Mouse (Mus musculus): ENCODE results near the gene Lipa.
A peak's percentile ranks its signal among the peaks of the same experiment; 100 is the strongest.

Lipa gene

GRCm38 (mm10) chr19:34521978-34522377, 5.3 kb downstream of the Lipa start:
- DNase-seq = no peak

- DNase-seq = no peak
Observed at GRCm38 (mm10) chr19:34521361-34521760, 5.9 kb downstream of the Lipa start.

- DNase-seq = no peak
Observed at GRCm38 (mm10) chr19:34520051-34520450, 7.2 kb downstream of the Lipa start.

- DNase-seq = no peak
Observed at GRCm38 (mm10) chr19:34519646-34520045, 7.6 kb downstream of the Lipa start.

- no peak for DNase-seq
Observed at GRCm38 (mm10) chr19:34518786-34519185, 8.5 kb downstream of the Lipa start.

- no peak for DNase-seq
Observed at GRCm38 (mm10) chr19:34517812-34518594, 9.3 kb downstream of the Lipa start.

GRCm38 (mm10) chr19:34517197-34517596, 10.1 kb downstream of the Lipa start:
- no peak for DNase-seq

- no peak for DNase-seq
Observed at GRCm38 (mm10) chr19:34516346-34516745, 10.9 kb downstream of the Lipa start.

- no peak for DNase-seq
Observed at GRCm38 (mm10) chr19:34515681-34516080, 11.6 kb downstream of the Lipa start.

- no peak for DNase-seq
Observed at GRCm38 (mm10) chr19:34511528-34511927, 15.7 kb downstream of the Lipa start.

- DNase-seq = peak; percentile 78 to 92
Observed at GRCm38 (mm10) chr19:34510717-34511116, 16.6 kb downstream of the Lipa start.

GRCm38 (mm10) chr19:34505161-34505721, 22.0 kb downstream of the Lipa start:
- DNase-seq = no peak

GRCm38 (mm10) chr19:34500763-34501162, 26.5 kb downstream of the Lipa start:
- DNase-seq = peak; percentile 76 to 85

GRCm38 (mm10) chr19:34496353-34496752, 30.9 kb downstream of the Lipa start:
- DNase-seq = no peak

GRCm38 (mm10) chr19:34493859-34494258, 33.4 kb downstream of the Lipa start:
- no peak for DNase-seq

- DNase-seq = no peak
Observed at GRCm38 (mm10) chr19:34483547-34483946, 43.7 kb downstream of the Lipa start.

GRCm38 (mm10) chr19:34474991-34475971, 52.0 kb downstream of the Lipa start, which contains the start of gene Ch25h:
TSS of gene Ch25h (minus strand) at chr19:34475164.
- peak; percentile 26 to 46 for DNase-seq

GRCm38 (mm10) chr19:34474228-34474990, 52.9 kb downstream of the Lipa start:
- peak; percentile 13 to 17 for DNase-seq

GRCm38 (mm10) chr19:34471703-34472102, 55.6 kb downstream of the Lipa start:
- no peak for DNase-seq

GRCm38 (mm10) chr19:34468794-34469193, 58.5 kb downstream of the Lipa start:
- no peak for DNase-seq

- no peak for DNase-seq
Observed at GRCm38 (mm10) chr19:34468216-34468615, 59.1 kb downstream of the Lipa start.

- no peak for DNase-seq
Observed at GRCm38 (mm10) chr19:34464453-34464852, 62.8 kb downstream of the Lipa start.

All from thymus, adult 18-20 months (tissue).